Mouse (Mus musculus): ENCODE data around the gene Mcm7. TPM values are rescaled to one million over a fixed set of nuclear protein-coding genes. Genes with fewer than 3 reads are reported as not detected.

Mcm7 gene
- total RNA-seq, 2 experiments from 2014 or later = 48.6 to 51.9 TPM

DNA sequence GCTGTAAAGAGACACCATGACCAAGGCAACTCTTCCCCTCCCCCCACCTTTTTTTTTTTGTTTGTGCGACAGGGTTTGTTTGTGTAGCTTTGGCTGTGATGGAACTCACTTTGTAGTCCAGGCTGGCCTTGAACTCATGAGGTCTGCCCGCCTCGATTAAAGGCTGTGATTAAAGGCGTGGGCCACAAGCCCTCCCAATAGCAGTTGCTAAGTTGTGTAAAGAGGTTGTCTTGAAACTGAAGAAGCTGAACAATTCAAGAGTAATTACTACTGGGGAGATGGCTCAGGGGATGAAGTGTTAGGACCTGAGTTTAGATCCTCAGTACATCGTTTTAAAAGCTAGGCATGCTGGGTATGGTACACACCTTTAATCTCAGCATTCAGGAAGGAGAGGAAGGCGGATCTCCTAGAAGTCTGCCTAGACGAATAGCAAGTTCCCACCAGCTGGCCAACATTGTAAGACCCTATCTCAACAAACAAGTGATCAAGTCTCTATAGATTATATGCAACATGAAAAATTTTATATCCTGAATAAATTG lies 11.9 kb downstream of the Mcm7 start:
- DNase-seq (ENCODE audit: low spot score in 2 of 2) = no peak

DNA sequence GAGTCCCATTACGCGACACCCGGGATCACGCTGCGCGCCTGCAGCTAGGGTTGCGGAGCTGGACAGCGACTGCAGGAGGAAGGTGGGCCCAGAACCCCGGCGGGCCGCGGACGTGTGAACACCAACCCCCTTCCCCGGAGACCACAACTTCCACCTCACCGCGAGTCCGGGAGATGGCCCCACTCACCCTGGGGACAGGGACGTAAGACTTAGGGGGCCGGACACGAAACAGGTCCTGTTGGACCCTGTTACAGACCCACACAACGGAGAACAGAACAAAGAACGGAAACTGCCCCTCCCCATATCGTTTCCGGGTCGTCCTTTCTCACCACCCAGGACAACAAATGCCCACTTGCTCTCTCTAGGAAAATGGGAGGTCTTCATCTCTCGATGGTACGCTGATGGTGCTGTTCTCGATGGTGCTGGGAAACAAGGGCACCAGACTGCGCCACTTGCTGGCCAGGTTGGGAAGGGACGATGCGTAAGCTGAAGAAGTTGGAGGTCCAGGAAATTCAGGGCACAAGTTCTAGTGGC lies 16.7 kb downstream of the Mcm7 start, which contains the start of gene Zfp113:
Zfp113 (minus strand) TSS at position 302 of the 534 bp plus-strand sequence.
- DNase-seq (ENCODE audit: low spot score in 2 of 2) = peak; percentile 48 to 79

DNA sequence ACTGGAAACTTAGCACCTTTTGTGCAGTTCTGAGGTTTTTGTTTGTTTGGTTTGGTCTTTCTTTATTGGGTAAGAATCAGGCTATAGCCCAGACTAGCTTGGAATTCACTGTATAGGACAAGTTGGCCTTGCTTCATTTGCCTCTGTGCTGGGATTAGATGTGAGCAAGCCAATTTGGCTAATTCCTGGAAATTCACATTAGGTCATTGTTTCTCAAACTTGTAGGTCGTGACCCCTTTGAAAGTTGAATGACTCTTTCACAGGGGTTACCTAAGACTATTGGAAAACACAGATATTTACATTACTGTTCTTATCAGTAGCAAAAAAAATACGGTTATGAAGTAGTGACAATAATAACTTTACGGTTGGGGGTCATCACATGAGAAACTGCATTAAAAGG lies 17.8 kb downstream of the Mcm7 start:
- DNase-seq (ENCODE audit: low spot score in 2 of 2) = no peak

DNA sequence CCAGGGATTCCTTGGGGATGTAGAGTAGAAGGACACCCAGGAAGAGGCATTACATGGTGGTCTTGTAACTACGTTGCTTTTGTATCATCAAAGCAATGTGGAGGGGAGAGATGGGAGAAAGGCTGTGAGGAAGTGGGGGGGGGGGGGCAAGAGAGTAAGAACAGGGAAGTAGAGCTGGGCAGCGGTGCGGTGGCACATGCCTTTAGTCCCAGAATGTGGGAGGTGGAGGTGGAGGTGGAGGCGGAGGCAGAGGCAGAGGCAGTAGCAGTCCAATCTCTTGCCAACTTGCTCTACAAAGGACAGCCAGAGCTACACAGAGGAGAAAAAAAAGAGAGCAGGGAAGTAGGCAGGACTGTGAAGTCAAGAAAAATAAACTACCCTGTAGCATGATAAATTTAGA lies 33.6 kb downstream of the Mcm7 start:
- no peak for DNase-seq (ENCODE audit: low spot score in 2 of 2)

DNA sequence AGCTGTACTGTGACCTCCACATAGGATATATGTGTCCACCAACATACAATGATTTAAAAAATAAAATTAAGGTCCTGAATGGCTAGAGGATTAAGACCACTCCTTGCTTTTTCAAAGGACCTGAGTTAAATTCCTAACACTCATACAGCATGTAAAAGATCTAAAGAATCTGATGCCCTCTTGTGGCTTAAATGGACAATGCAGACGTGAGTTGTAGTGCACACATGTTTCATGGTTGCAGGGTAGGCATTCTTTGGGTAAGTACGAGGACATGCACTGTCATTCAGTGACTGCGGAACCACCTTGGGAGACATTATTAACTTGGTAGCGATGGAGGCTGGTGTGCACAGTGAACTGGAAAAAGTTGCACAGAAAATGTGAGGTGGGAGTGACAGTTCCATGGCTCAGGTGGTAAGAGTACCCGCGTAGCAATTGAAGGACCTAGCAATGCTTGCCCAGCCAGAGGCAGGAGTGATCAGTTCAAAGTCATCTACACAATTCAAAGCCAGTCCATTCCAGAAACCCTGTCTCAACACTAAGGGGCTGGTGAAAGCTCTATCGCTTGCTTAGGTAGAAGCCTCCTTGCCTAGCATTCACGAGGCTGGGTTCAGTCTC lies 34.2 kb downstream of the Mcm7 start:
- peak in 1 of 2 experiments; percentile 13 for DNase-seq (ENCODE audit: low spot score in 2 of 2)

DNA sequence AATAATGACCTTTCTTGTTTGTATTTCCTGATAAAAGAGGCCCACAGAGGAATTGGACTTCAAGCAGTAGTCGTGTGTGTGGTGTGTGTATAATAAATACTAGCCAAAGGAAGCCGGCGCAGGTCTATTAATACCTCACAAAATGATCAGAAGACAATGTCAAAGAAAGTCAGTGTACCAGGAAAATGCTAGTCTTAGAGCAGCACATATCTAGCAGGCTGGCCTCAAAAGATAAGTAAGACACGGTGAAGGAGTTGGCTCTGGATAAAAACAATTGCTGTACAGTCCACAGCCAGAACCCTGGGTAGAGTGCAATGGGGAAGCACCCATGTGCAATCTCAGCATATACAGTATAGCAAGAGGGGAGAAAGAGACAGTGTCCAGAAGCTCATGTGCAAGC lies 35.0 kb downstream of the Mcm7 start:
- DNase-seq (ENCODE audit: low spot score in 2 of 2) = no peak

DNA sequence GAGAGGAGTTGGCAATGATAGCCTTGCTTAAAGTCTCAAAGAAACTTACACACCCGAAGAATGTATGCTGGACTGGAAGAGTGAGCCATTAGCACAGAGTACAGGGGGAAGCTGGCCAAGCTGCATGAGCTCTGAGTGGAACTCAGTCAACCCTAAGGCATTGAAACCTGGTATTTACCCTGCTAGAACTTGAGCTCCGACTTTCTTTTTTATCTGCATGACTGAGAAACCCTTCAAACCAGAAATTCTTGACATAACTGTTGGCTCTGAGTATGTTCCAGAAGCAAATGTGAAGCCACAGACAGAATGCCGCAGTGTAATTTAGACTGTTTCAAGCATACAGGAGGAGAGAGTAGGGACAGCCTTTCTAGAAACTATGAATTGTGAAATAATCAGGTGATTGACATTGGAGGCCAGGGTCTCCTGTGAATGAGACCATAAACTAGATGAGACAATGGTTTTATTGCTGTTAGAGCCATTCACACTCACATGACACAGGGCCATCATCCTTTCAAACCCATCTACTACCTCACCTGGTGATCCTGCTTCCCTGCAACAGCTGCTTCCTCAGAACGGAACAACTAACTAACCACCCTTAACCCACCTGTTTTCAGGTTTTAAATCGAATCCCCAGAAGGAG lies 39.7 kb downstream of the Mcm7 start:
- no peak for DNase-seq (ENCODE audit: low spot score in 2 of 2)

DNA sequence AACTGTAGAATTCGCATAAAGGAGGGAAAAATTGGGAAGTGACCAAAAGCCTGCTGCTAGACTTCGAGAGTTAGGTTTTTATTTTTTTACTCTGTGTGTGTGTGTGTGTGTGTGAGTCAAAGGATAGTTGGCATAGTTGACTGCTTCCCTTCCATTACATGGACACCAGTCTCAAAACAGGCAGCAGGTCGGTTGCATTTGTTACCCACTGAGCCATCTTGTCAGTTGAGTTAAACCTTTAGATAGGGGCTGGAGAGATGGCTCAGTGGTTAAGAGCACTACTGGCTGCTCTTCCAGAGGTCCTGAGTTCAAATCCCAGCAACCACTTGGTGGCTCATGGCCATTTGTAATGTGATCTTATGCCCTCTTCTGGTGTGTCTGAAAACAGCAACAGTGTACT lies 54.2 kb downstream of the Mcm7 start:
- DNase-seq (ENCODE audit: low spot score in 2 of 2) = no peak

DNA sequence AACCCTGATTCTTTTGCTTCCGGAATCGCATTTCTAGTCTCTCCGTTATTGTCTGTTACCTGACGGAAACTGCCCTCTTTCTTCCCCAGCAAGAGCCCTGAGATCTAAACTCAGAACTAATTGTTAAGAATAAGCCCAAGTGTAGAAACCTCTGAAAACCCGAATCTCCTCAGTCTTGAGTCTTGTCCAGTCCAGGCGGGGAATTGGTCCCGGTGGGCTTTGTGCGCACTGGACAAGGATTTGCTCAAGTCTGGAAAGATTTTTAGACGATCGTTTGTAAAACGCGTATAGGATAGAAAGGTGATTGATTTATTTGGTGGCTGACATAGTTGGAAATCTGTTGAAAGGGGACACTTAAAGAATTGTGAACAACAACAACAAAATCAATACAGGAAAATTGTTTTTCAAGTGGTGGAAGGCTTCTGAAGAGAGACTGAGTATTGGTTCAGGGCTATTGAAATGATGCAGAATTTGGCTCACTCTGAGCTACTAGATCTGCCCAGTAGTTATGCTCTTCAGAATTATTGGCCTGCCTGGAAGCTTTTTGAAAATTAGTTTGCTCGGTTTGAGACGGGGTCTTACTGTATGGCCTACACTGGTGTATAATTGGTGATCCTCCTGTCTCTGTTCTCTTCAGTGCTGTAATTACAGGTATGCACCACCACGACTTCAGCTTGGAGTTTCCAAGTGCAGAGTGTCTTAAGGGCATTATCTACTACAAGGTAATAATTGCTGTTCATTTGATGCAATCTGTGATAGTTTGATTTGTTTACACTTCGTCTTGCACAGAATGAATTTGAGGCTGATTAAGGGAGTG lies 54.8 kb downstream of the Mcm7 start:
- no peak for DNase-seq (ENCODE audit: low spot score in 2 of 2)

DNA sequence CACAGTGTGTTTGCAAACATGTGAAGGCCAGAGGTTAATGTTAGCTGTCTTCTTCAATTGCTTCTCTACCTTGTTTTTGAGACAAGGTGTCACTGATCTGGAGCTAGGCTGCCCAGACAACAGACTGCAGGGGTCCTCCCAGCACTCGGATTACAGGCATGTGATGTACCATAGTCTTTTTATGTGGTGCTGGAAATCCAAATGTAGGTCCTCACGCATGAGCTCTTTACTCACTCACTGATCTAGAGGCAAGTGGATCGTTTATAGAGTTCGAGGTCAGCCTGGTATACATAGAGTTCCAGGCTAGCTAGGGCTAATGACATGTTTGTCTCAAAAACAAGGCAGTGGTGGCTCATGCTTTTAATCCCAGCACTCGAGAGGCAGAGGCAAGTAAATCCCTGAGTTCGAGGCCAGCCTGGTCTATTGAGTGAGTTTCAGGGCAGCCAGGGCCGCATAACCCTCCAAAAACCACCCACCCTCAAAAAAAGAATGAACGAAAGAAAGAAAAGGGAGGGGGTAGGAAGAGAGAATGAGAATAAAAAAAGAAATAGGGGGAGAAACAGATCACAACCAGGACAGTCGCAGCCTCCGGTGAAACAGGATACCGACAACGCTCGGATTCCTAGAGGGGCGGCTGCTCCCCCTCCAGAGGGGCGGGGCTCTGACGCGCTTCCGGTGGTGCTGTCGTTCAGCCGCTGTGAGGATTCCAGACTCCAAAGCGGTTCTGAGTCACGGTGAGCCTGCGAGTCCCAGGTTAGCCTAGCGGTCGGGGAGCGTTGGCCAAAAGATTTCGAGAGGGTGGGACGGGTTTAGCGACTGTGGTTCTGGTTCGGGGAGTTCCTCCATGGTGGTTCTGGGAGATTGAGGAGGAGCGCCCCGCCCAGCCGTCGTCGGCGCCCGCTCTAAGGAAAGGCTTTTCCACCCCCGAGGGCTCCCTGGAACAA lies 55.7 kb downstream of the Mcm7 start, which contains the start of gene Zscan21:
Zscan21 (plus strand) TSS at position 649 of the 944 bp plus-strand sequence.
- DNase-seq (ENCODE audit: low spot score in 2 of 2) = peak; percentile 82 to 89

Small RNAs within 50 kb of the gene (microRNA-seq; reads per million reads assigned to microRNA genes)
- gene Mir106b (675 reads per million, percentile 71 among the genes with 10 or more reads in this experiment), gene Mir25 (350 reads per million, percentile 61 among the genes with 10 or more reads in this experiment), gene Mir93 (1,424 reads per million, percentile 79 among the genes with 10 or more reads in this experiment)

Other genes starting within 250 kb of the Mcm7 start
- 10 to 100 TPM in 1 of 2 experiments, 1 to 10 TPM in 1; 8.1 to 10.3 TPM for gene Gjc3, start 209.3 kb downstream of the Mcm7 start, total RNA-seq (2021)
- 1 to 10 TPM in 1 of 2 experiments, under 1 TPM in 1; 0.37 to 1.2 TPM for gene Azgp1, start 190.9 kb downstream of the Mcm7 start, total RNA-seq (2021)
- not detected for gene Smok3a, start 151.2 kb downstream of the Mcm7 start, total RNA-seq (2021)
- gene Smok3b, start 151.0 kb downstream of the Mcm7 start, total RNA-seq (2021) = not detected
- gene Smok3c, start 119.2 kb downstream of the Mcm7 start, total RNA-seq (2021) = not detected
- gene Zkscan1, start 87.3 kb downstream of the Mcm7 start, total RNA-seq (2021) = 10 to 100 TPM; 18.7 to 19.4 TPM
- gene Zscan21, start 55.5 kb downstream of the Mcm7 start, total RNA-seq (2021) = 10 to 100 TPM; 19.6 to 23.0 TPM
- gene Zfp113, start 16.7 kb downstream of the Mcm7 start, total RNA-seq (2021) = 10 to 100 TPM in 1 of 2 experiments, 1 to 10 TPM in 1; 9.9 to 10.3 TPM
- gene Cops6, start 11.4 kb downstream of the Mcm7 start, total RNA-seq (2021) = 100 to 1,000 TPM; 141 to 142 TPM
- gene Ap4m1, start 420 bp downstream of the Mcm7 start, total RNA-seq (2021) = 10 to 100 TPM; 22.1 to 24.1 TPM
- 10 to 100 TPM; 31.0 to 33.6 TPM for gene Taf6, start 15.0 kb upstream of the Mcm7 start, total RNA-seq (2021)
- 10 to 100 TPM; 18.9 to 19.9 TPM for gene Cnpy4, start 15.1 kb upstream of the Mcm7 start, total RNA-seq (2021)
- 1 to 10 TPM; 5.6 to 5.7 TPM for gene Mblac1, start 21.9 kb upstream of the Mcm7 start, total RNA-seq (2021)
- 1 to 10 TPM; 2.3 to 2.4 TPM for gene Nxpe5, start 53.5 kb upstream of the Mcm7 start, total RNA-seq (2021)
- gene Lamtor4, start 83.1 kb upstream of the Mcm7 start, total RNA-seq (2021) = 10 to 100 TPM; 52.9 to 54.9 TPM
- 1 to 10 TPM; 8.0 to 9.5 TPM for gene BC037034, start 91.6 kb upstream of the Mcm7 start, total RNA-seq (2021)
- under 1 TPM; 0.36 to 0.69 TPM for gene Gal3st4, start 100.4 kb upstream of the Mcm7 start, total RNA-seq (2021)
- gene Gm43720, start 107.5 kb upstream of the Mcm7 start, total RNA-seq (2021) = not detected
- gene Gpc2, start 107.6 kb upstream of the Mcm7 start, total RNA-seq (2021) = 1 to 10 TPM; 1.7 to 3.0 TPM
- 1 to 10 TPM in 1 of 2 experiments, under 1 TPM in 1; 0.54 to 1.4 TPM for gene Stag3, start 107.8 kb upstream of the Mcm7 start, total RNA-seq (2021)
- not detected for gene Pvrig, start 169.5 kb upstream of the Mcm7 start, total RNA-seq (2021)

All from gastrocnemius, postnatal 4 days (tissue).